Mouse (Mus musculus) embryonic fibroblast, embryonic 13.5 days (primary cell): ENCODE results near the gene Fam92b.

Source experiments
- CTCF ChIP-seq: IDR thresholded peaks from 2 replicates; pipeline ENCODE4 v1.5.1; 2011; ENCODE audit warnings: mild to moderate bottlenecking, control low read depth, low read length, moderate library complexity, borderline replicate concordance; ENCODE audit not compliant: insufficient read depth
- POLR2A ChIP-seq: IDR thresholded peaks from 2 replicates; pipeline ENCODE4 v1.6.1; 2011; ENCODE audit warnings: low read depth, mild to moderate bottlenecking, control low read depth, low read length, moderate library complexity

- TF ChIP-seq CTCF (no peak), POLR2A (no peak)
These were observed 24.6 kb downstream of the Fam92b start for GRCm38 (mm10) chr8:120152636-120153035.
